Mouse (Mus musculus): ENCODE measurements around the gene Plekha6. TPM values are rescaled to one million over a fixed set of nuclear protein-coding genes. Genes with fewer than 3 reads are reported as not detected.

Plekha6 gene
- total and polyA plus RNA-seq, 3 experiments, result 11.8 to 28.5 TPM; not detected in 1

- Histone ChIP-seq H3K36me3 (ENCODE audit: control insufficient read depth in 1 of 2, insufficient read depth in 2 of 2, low read length in 2 of 2) (peaks cover 0 to 2% of the 10 kb centered on the region in 2 experiments; a peak in 1 of 4 replicates), H3K27me3 (ENCODE audit: control insufficient read depth in 1 of 2, insufficient read depth in 2 of 2, low read length in 2 of 2) (no peaks in the 10 kb centered on the region), H3K9me3 (replicated peaks; ENCODE audit: insufficient read depth, low read length) (no peaks in the 10 kb centered on the region), H3K79me2 (ENCODE audit: control insufficient read depth, insufficient read depth, low read length, poor library complexity) (no peaks in the 10 kb centered on the region), H3K27ac (ENCODE audit: control insufficient read depth, low read depth, low read length) (no peak overlapping the region), H3K4me1 (ENCODE audit: control insufficient read depth in 1 of 2, insufficient read depth in 2 of 2, low read length in 2 of 2) (peaks cover 0 to 6% of the 10 kb centered on the region in 2 experiments; a peak in 2 of 4 replicates), H3K9ac (ENCODE audit: control insufficient read depth, low read depth, low read length, poor library complexity, severe bottlenecking) (no peak overlapping the region), H3K4me3 (ENCODE audit: control insufficient read depth in 1 of 2, insufficient read depth in 1 of 2, low read depth in 2 of 2, low read length in 2 of 2) (no peak overlapping the region)
- TF ChIP-seq TAL1 (IDR thresholded peaks at IDR 0.05; ENCODE audit: low read length), result no peak
- TF ChIP-seq ZC3H11A (IDR thresholded peaks at IDR 0.05; ENCODE audit: low read depth, low read length), result no peak
- no peak for TF ChIP-seq MAFK (IDR thresholded peaks at IDR 0.05; ENCODE audit: borderline replicate concordance, low read depth, low read length)
- TF ChIP-seq CTCF (IDR thresholded peaks at IDR 0.05 in 2 of 3, conservative IDR thresholded peaks at IDR 0.05 in 1 of 3; ENCODE audit: control insufficient read depth in 1 of 3, insufficient read depth in 1 of 3, low read depth in 2 of 3, low read length in 3 of 3, poor library complexity in 1 of 3, severe bottlenecking in 1 of 3), result no peak
- TF ChIP-seq ZKSCAN1 (IDR thresholded peaks at IDR 0.05; ENCODE audit: low read depth, low read length), result no peak
- TF ChIP-seq SIN3A (IDR thresholded peaks at IDR 0.05; ENCODE audit: low read length), result no peak
- no peak for DNase-seq (ENCODE audit: low read depth, low spot score)
These were observed 72.9 kb downstream of the Plekha6 start for GRCm38 (mm10) chr1:133236693-133237440.

- H3K4me1 ChIP-seq (ENCODE audit: control insufficient read depth in 1 of 2, insufficient read depth in 2 of 2, low read length in 2 of 2), result peaks cover 0 to 8% of the 10 kb centered on the region in 2 experiments; a peak in 3 of 4 replicates
- H3K79me2 ChIP-seq (ENCODE audit: control insufficient read depth, insufficient read depth, low read length, poor library complexity), result no peaks in the 10 kb centered on the region
- H3K4me3 ChIP-seq (ENCODE audit: control insufficient read depth in 1 of 2, insufficient read depth in 1 of 2, low read depth in 2 of 2, low read length in 2 of 2), result no peak overlapping the region
- TF ChIP-seq TAL1 (IDR thresholded peaks at IDR 0.05; ENCODE audit: low read length) (no peak), MYC (IDR thresholded peaks at IDR 0.05; ENCODE audit: low read depth, low read length) (no peak), ETS1 (IDR thresholded peaks at IDR 0.05; ENCODE audit: low read depth, low read length) (no peak), TBP (IDR thresholded peaks at IDR 0.05; ENCODE audit: low read depth, low read length) (no peak), RCOR1 (IDR thresholded peaks at IDR 0.05; ENCODE audit: low read depth, low read length) (no peak), CHD1 (IDR thresholded peaks at IDR 0.05; ENCODE audit: low read depth, low read length) (no peak), MEF2A (IDR thresholded peaks at IDR 0.05; ENCODE audit: extremely low read depth, insufficient replicate concordance, low read depth, low read length, poor library complexity, severe bottlenecking) (no peak)
- no peaks in the 10 kb centered on the region for H3K9me3 ChIP-seq (replicated peaks; ENCODE audit: insufficient read depth, low read length)
- H3K27me3 ChIP-seq (ENCODE audit: control insufficient read depth in 1 of 2, insufficient read depth in 2 of 2, low read length in 2 of 2), result no peaks in the 10 kb centered on the region
- DNase-seq (ENCODE audit: low read depth, low spot score), result no peak
- no peak overlapping the region for H3K9ac ChIP-seq (ENCODE audit: control insufficient read depth, low read depth, low read length, poor library complexity, severe bottlenecking)
- H3K36me3 ChIP-seq (ENCODE audit: control insufficient read depth in 1 of 2, insufficient read depth in 2 of 2, low read length in 2 of 2), result peaks cover 0 to 6% of the 10 kb centered on the region in 2 experiments; a peak in 2 of 4 replicates
- no peak overlapping the region for H3K27ac ChIP-seq (ENCODE audit: control insufficient read depth, low read depth, low read length)
These were observed 73.7 kb downstream of the Plekha6 start for GRCm38 (mm10) chr1:133237670-133238069.

All from MEL (cell line).